Mouse (Mus musculus) lung, postnatal 25 days (tissue): Measurements from ENCODE around the gene Fam92a.
"Not testable (repeated sequence)": the region's sequence is repeated elsewhere in the genome, so short reads cannot be mapped to it uniquely, and the experiment has no call there.

Experiments used
- DNase-seq: peaks from one replicate; pipeline ENCODE4 v3.0.0; 2022; ENCODE audit warnings: low spot score

Fam92a gene

DNA sequence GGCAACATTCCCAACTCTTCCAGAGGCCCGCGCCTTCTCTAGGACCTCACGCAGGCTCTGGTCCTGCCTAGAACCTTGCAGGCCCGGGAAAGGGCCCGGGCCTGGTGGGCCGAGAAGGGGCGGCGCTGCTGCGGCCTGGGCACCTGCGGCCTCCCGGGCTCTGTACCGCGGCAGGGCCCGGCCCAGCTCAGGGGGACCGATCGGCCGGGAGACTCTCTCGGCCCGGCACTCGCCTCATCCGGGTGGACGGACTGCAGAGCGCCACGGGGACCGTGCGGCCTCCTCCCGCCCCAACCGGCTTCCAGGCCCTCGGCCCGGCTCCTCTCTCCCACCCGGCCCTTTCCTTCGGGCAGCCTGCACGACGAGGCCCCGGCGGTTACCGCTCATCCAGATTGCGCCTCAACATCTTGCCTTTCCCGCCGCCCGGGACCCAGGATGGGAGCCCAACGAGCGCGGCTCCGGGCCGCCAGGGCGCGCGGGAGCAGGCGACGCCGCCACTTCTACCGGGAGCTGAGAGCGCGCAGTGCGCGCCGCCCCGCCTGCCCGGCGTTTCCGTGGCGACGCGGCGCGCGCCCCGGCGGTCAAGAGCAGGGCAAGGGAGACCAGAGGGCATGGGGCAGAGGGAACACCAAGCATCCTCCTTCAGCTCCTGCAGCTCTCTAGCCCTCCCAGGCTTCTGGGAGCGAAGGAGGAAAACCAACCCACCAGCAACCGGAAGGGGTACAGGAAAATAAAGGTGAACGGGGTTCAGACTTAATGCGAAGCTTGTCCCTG is at the start of gene Fam92a:
Fam92a (minus strand) TSS at position 698 of the 774 bp plus-strand sequence.
- DNase-seq, result peak; percentile 41

- no peak for DNase-seq
Measured at GRCm38 (mm10) chr4:12178992-12179391, 7.2 kb upstream of the Fam92a start.

DNA sequence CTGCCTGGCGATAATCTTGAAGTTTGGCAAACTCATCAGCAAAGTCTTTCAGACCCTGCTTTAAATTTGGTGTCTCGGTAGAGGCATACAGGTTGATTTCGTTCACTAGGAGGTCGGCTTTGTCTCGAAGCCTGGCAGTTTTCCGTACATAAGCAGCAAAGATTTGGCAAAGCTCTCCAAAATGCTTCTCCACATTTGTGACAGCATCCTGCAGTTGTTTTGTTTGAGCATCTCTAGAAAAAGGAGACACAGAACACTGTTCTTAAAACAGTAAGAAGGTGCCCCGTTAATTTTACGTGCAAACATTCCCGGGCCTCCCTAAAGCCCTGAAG is 863 bp downstream of the Fam92a start:
- no peak for DNase-seq

DNA sequence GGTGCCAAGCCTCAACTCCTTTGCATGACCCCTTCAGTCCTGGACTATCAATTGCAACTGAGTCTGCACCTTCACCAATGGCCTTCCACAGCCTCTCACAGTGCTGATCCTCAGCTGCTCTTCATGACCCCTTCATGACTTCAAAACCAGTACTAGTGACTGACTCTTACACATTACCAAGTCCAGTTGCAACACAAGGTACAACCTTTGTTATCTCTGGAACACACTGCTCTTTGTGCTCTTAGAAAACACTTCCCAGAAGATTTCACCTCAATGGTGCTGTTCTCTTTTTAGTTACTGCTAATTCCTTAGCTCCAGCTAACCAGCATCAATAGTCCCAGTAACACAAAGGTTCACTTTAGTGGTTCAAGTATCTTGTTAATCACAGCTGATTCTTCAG is 24.2 kb downstream of the Fam92a start:
- DNase-seq, result no peak

GRCm38 (mm10) chr4:12141516-12141915 is 30.3 kb downstream of the Fam92a start:
- DNase-seq, result not testable (repeated sequence)

DNA sequence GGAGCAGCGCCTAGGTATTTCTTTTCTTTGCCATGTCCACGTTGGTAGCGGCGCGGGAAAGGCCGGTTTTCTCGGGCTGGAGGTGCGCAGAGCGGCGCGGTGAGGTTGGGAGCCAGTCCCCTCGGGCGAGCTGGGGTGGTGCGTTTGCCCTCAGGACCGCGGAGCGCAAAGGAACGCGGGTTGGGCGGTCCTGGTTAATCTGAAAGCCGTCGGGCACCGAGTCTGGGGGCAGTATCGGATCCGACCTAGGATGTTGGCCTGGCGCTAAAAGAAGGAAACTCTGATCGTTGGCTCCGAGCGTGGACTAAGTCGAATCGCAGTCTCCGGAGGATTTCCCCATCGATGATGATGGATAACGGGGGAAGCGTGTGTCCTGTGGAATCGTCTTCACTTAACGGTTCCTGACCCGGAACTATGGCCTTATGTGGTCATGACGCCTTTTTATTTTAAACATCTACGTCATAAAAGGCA is 31.2 kb downstream of the Fam92a start:
- DNase-seq, result peak; percentile 7

DNA sequence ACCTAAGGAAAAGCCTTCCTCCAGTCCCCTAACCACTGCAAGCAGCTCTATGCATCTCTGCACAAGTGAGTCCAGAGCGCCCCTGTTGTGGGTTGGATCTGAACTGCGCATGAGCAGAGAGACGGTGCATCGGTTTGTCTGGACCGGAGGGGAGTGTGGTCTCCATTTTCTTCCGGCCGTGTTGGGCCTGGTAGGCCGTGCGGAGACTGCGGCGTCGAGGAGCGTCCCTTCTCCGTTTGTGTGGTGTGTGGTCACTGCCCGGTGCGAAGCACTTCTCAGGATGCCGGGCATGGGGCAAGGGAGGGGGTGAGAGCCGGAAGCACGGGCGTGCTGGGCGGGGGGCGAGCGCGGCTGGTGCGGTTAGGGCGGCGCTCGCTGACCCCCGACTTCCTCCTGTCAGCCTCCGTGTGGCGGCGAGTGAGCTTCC is 31.7 kb downstream of the Fam92a start, which contains the start of gene Rbm12b1:
Rbm12b1 (plus strand) TSS at position 124 of the 427 bp plus-strand sequence.
- peak; percentile 76 for DNase-seq
